Mouse (Mus musculus): Measurements from ENCODE around the gene Abt1. TPM values are rescaled to one million over a fixed set of nuclear protein-coding genes. Genes with fewer than 3 reads are reported as not detected.

Abt1 gene
- 14.7 and 15.6 TPM in 2 replicates for total RNA-seq (2017)

DNA sequence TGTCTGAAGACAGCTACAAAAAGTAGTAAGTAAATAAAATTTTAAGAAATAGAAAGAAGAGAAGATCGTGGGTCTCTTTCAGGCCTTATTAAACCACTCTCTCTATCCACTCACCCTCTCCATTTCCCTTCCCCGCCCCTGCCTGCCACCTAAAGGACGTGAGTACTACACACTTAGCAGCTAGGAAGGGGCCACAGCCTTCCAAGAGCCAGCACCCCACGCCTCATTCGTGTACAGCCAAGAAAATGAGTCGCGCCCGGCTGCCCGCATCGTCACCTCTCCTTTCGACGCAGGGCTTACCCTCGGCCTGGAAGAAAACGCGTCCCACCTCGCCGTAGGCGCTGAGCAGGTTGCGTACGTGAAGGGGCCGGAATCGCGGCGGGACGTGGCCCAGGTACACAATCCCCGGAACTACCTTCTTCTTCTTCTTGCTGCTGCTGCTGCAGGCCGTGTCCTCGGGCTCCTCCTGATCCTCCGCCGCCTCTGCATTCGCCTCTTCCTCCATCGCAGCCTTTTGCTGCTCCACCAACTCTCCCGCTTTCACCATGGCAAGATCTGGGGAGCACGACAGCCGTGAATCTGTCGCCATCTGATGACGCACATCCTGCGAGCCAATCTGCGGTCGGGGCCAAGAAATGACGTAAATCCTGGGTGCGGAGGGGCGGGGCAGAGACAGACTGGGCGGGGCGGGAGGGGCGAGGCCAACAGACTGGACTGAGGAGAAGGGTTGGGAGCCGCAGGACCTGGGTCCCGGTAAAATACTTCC lies at the start of gene Abt1:
Gene Abt1, minus strand, starts transcription at position 581 of the 766 bp plus-strand sequence.
- peak; percentile 61 for ATAC-seq (replicated peaks; ENCODE audit: low read depth, poor library complexity, severe bottlenecking)

DNA sequence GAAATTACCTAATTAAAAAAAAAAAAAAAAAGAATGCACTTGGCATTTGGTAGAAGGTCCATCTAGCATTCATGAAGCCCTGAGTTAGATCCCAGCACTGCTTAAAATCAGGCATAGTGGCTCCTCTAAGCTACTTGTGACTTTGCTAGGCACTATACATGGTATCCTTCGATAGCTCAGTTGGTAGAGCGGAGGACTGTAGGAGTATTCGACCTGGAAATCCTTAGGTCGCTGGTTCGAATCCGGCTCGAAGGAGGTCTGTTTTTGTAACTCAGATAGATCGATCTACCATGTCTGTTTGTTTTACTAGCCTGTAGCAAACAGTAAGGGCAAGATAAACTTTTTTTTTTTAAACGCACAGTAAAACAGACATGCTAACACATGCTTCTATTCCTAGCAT lies 43.2 kb upstream of the Abt1 start:
- peak; percentile 51 for ATAC-seq (replicated peaks; ENCODE audit: low read depth, poor library complexity, severe bottlenecking)

DNA sequence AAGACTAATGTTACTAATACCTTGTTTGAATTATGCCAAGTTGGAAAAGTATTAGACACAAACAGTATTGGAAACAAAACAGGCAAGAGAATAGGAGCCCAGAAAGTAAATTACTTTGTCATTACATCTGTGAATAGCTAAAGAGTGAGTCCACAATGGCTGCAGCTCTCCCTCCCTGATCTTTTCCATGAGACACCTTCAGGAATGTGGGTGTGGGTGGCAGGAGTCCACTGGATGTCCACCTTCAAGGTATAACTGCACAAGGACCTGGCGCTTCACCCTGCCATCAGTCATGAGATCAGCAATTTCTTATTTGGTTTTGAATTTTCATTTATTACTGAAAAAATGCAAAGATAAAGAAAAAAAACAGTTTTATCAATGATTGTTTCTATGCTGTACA lies 42.6 kb upstream of the Abt1 start:
- ATAC-seq (replicated peaks; ENCODE audit: low read depth, poor library complexity, severe bottlenecking), result no peak

DNA sequence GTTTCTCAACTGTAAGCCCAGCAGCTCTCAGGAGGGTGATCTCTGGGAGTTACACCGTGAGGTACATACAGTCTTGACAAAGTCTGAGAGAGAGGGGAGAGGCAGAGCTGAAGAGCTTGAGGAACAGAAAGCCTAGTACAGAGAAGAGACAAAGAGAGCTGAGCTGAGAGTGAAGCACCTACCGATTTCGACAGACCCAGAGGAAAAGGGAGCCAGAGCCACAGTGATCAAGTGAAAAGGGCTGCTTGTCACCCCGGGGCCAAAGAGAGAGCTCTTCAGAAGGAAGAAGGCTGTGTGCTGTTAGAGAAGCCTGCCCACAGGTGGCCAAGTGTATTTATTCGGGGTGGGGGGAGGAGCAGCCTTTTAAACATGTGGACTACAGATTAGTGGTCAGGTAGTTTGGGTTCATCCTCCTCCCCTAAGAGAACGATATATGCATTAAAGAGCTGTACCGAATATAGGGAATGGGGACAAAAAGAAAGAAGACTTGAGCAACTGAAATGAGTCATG lies 42.0 kb upstream of the Abt1 start, which contains the start of gene Btn1a1:
Gene Btn1a1, minus strand, starts transcription at position 302 of the 510 bp plus-strand sequence.
- peak; percentile 38 for ATAC-seq (replicated peaks; ENCODE audit: low read depth, poor library complexity, severe bottlenecking)

DNA sequence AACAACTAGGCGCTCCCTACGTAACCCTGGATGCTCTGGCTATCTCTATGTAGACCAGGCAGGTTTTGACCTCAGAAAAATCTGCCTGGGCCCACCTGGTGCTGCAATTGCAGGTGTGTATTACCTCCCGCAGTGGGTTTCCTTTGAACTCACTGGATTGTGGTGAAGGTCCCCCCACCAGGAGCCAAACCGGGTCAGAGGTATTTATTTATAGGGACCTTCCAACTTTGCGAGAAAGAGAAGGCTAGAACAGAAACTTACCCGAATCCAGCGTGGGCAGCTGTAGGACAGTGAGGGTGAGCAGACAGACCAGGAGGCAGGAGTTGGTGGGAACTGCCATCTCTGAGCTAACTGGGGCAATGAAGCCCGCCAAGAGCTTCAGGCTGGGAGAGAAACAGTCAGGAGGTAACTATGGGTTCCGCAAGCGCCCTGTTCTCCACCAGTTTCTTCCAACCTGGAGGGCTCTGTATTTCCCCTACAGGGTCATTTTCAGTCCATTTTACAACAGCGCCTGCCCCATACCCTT lies 41.2 kb upstream of the Abt1 start:
- 0 out of 2 replicates have a peak, but pooled peaks have one; percentile 19 for ATAC-seq (replicated peaks; ENCODE audit: low read depth, poor library complexity, severe bottlenecking)

DNA sequence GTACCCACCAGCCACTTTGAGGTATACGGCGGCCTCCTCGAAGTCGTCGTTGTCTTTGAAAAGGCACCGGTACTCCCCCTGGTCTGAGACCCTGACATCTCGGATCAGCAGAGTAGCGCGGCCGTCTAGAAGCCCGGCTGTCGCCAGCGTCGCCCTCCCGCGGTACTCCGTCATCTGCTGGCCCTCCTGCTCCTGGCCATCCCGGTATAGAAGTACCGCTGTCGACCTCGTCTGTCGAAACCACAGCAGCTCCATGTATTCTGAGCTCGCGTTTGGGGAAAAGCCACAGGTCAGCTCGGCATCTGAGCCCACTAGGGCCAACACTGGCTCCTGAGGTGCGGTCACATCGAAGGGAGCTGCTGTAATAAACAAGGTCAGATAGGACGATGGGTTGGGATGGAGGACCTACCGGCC lies 40.6 kb upstream of the Abt1 start:
- peak; percentile 19; the same call in 1 of the 2 replicates for ATAC-seq (replicated peaks; ENCODE audit: low read depth, poor library complexity, severe bottlenecking)

DNA sequence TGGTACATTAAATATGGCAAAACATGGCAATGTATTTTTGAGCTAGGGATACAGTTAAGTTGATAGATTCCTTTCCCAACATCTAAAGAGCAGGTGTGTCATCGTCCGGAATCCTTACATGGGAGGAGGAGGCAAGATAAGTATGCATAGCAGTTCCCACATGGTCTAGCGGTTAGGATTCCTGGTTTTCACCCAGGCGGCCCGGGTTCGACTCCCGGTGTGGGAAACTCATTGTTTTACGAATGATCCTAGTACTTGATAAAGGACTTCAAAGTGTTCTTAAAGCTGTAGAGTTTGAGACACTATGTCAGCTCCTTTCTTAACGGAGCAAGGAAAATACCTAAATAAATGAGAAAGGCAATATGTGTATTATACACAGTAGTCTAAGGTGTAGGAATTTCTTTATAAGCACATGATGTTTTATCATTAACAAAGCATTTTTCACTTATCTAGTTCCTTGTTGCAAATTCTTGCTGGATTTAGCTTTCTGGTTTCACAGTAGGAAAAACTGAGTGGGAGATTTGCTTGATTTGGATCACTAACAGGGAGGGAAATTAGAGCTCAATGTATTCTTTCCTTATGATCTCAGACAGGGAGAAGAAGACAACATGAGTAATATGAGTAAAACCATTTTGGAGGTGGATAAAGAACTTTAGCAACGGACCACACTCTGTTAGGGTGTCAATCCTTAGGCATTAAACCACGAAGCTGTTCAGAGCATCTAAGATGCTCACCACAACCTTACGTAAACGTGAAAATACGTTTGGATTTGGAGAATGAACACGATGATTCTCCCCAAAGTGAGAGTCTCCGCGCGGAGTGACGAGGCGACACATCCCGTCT lies 39.9 kb upstream of the Abt1 start:
- no peak; the same call in 1 of the 2 replicates for ATAC-seq (replicated peaks; ENCODE audit: low read depth, poor library complexity, severe bottlenecking)

DNA sequence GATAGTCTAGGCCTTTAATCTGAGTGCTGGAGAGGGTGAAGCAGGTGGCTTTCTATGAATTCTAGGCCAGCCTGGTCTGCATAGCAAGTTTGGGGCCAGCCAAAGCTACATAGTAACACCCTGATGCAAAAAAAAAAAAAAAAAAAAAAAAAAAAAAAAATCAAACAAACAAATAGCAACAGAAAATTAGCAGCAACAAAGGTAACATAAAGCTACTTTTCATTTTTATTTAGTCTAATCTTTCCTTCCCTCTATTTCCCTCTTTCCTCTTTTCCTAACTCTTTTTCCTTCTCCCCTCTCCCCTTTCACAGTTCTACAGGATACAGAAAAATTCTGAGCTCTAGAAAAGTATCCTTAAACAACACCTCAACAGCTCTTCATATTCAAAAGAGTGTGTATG lies 39.0 kb upstream of the Abt1 start:
- no peak for ATAC-seq (replicated peaks; ENCODE audit: low read depth, poor library complexity, severe bottlenecking)

DNA sequence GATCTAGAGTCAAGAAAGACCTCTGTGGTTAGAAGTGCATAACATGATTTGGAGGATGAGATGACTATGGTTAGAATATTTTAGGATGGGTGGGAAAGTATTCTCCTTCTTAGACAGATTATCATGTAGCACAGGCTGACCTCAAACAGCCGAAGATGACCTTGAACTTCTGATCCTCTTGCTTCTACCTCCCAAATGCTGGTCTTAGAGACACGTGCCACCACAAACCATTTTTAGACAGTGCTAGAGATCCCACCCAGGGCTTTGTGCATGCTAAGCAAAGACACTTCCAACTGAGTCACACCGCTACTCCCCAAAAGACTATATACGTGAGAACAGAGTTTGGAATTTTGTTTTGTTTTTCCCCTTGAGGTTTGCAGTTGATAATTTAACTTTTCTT lies 38.4 kb upstream of the Abt1 start:
- no peak for ATAC-seq (replicated peaks; ENCODE audit: low read depth, poor library complexity, severe bottlenecking)

DNA sequence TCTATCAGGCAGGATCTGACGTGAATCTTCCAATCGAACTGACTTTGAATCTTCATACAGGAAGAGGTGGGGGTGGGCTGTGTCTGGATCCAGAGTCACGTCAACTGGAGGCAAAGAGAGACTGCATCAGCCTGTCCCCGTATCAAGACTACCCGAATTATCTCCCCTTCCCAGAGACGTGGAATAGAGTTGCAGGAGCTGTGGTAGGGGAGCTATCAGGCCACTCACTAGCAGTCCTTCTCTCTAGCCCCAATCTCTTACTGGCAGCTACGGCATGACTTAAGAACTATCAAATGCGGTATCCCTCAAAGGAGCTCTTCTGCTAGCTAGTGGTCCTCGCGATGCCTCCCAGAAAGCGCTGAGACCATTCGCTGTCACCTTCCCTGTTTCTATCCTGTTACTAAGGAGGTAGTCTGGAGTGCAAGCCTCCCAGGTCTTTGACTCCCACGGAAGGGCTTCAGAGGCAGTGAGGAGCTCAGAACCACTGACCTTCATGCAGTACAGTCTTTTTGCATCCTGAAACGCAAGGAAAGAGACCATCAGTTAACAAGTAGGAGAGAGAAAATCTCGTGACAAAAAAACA lies 35.7 kb upstream of the Abt1 start:
- ATAC-seq (replicated peaks; ENCODE audit: low read depth, poor library complexity, severe bottlenecking), result peak; percentile 45; the same call in 1 of the 2 replicates

DNA sequence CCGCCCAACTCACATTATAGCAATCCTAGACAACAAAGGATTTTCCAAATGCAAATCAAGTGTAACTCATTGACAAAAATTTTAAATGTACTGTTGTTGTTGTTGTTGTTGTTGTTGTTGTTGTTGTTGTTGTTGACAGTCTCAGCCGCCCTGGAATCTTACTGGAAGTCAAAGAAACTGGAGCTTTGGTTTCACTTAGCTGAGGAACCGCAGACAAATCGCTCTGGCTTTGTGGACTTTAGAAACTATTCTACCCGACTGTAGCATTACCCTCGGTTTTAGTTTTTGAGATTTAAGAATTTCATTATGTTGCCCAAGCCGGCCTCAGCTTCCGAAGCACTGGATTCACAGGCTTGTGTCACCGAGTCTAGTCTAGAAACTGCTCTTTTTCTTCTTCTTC lies 30.3 kb upstream of the Abt1 start:
- no peak for ATAC-seq (replicated peaks; ENCODE audit: low read depth, poor library complexity, severe bottlenecking)

DNA sequence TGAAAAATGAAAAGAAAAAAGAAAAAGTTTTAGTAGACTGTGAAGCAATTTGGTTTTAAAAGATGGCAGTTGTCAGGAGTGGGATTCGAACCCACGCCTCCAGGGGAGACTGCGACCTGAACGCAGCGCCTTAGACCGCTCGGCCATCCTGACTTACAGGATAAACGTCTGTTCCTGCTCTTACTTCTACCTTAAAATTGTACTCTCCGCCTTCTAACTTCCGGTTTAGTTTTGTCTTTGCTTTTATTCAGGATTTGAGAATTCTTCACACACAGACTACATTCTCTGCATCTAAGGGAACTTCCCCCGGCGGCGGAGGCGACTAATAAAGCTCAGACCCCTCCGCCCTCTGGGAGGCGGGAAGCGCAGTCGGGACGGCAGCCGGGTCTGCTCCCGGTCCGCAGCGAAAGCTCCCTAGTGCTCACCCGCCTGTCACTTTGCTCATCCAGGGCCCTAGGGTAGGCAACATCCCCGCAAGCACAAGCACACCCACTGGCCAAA lies 29.7 kb upstream of the Abt1 start:
- peak; percentile 70 for ATAC-seq (replicated peaks; ENCODE audit: low read depth, poor library complexity, severe bottlenecking)

DNA sequence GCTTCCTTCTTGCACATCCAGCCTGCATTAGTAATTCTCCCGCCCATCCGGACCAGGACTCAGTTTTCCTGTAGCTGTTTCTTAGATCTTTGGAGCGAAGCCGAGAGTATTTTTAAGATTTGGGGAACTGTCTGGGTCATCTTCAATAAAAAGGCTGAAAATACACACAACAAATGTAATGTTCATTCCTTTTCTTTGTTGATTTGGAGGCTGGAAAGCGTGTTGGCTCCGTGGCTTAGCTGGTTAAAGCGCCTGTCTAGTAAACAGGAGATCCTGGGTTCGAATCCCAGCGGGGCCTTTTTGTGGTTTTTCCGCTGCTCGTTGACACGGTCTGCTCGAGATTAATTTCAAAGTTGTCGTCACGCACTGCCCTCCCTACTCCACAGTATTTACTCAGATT lies 26.7 kb upstream of the Abt1 start:
- ATAC-seq (replicated peaks; ENCODE audit: low read depth, poor library complexity, severe bottlenecking), result 0 out of 2 replicates have a peak, but pooled peaks have one; percentile 4

DNA sequence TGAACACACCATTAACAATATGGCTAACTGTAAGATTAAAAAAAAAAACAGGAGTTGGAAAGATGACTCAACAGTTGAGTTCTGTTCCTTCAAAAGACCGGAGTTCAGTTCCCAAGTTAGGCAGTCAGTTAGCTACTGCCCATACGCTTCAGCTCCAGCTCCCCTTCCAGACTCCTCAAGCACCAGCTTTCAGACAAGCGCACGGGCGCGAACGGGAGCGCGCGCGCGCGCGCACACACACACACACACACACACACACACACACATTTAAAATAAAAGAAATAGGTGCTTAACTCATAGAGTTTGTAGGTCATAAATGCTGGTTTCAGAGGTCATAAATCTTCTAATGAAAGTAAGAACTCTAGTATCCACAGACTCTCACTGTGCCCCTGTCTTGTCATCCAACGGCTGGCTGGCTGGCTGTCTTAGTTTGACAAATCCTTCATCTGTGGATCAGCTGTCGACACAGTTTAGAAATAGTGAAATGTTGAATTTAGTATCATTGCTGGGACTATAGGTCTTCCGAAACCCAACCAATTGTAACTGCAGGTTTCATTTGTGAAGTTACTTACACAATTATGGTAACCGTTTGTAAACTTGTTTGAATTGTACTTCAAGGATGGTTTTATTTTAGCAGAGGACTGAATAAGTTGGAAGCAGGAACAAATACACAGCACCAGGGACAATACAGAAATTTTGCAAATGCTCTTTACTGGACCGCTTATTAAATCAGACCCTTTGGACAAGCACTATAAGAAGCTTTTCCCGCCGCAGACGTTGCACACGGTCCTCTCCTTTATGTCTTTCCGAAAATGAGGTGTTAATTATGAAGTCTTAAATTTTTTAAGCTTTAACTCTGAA lies 25.8 kb upstream of the Abt1 start:
- ATAC-seq (replicated peaks; ENCODE audit: low read depth, poor library complexity, severe bottlenecking), result peak; percentile 28

DNA sequence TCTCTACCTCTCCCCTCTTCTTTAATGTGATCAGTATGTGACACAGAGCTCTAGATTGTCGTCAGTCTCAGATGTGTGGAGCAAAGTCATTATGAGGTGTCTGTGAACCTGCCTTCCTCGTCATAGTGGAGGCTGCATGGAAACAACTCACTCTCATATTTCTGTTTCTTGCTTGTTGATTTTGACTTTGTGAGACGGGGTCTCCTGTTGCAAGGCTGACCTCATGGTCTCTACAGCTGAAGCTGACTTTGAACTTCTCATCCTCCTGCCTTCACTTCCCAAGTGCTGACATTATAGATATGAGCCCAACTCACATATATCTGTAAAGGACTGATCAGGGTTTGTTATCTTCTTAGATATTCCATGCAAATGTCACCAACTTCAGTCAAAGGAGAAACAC lies 25.1 kb upstream of the Abt1 start:
- ATAC-seq (replicated peaks; ENCODE audit: low read depth, poor library complexity, severe bottlenecking), result no peak

DNA sequence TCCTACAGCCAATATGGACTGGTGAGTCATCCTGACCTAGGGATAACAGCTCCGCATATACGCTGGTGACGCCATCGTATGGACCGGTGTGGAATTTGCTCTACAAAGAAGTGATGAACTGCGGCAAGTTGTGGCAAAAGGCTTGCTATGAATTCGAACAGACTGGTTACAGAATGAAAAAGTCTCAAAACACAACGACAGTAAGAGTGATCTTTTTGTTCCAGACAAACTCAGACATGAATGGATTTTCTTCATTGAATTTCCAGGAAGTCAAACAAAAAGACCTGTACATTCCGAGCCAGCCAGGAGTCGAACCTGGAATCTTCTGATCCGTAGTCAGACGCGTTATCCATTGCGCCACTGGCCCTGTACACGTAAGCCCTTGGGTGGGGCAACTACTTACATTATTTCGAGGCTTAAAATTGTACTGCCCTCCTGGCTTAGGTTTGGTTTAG lies 22.9 kb upstream of the Abt1 start:
- ATAC-seq (replicated peaks; ENCODE audit: low read depth, poor library complexity, severe bottlenecking), result peak; percentile 45

DNA sequence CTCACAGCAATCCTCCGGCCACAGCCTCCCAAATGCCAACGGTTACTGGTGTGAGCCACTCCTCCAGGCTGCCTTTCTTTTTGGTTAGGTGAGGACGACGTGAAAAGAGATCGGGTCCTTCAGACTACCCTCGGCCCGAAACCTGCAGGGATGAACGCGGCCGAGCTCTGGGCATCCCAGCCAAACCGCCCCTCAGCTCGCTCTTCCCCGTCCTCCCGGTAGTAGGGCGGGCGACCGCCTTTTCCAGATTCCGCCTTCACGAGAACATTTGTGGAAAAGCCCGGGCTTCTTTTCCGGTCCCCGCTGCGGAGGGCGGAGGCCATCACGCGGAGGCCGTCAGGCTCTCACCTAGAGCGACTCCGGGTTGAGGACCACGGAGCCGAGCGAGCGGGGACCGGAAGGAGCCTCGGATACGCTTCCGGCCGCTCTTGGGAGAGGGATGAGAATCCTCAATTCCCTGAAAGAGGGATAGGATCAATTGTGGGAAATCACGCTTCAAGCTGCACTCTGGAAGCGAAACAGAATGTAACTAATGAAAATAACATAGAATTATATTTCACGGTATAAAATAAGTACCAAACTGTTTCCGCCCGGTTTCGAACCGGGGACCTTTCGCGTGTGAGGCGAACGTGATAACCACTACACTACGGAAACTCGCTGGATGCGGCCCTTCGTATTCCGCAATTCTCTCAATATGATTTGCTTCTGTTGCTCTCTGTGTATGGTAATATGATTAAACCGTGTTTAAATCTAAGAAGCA lies 22.1 kb upstream of the Abt1 start:
- ATAC-seq (replicated peaks; ENCODE audit: low read depth, poor library complexity, severe bottlenecking), result peak; percentile 68

DNA sequence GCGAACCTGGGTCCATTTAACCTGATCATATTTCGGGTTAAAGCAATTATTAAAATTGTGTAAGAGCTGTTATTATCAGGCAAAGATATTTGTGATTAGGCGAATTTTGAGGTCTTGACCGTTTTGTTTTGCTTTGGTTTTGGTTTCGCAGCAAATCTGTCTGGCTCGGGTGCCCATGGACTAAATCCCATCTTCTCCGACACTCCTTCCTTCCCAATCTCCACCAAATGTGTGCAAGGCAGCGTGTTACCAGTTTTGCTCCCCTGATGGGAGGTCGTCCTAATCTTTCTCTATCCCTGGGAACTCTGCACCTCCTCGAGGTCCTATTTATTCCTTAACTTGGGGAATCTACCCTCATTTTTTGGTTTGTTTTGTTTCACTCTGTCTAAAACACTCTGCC lies 21.5 kb upstream of the Abt1 start:
- no peak for ATAC-seq (replicated peaks; ENCODE audit: low read depth, poor library complexity, severe bottlenecking)
